Mouse (Mus musculus) spleen, adult 18-20 months (tissue): ENCODE results near the gene Fasn.
"Not testable (repeated sequence)": the region's sequence is repeated elsewhere in the genome, so short reads cannot be mapped to it uniquely, and the experiment has no call there.

Source experiments
- DNase-seq, 2 experiments: peaks; one replicate each; pipeline ENCODE4 v3.0.0; 2022; ENCODE audit warnings: mixed read lengths in 2 of 2

The Fasn gene

DNA sequence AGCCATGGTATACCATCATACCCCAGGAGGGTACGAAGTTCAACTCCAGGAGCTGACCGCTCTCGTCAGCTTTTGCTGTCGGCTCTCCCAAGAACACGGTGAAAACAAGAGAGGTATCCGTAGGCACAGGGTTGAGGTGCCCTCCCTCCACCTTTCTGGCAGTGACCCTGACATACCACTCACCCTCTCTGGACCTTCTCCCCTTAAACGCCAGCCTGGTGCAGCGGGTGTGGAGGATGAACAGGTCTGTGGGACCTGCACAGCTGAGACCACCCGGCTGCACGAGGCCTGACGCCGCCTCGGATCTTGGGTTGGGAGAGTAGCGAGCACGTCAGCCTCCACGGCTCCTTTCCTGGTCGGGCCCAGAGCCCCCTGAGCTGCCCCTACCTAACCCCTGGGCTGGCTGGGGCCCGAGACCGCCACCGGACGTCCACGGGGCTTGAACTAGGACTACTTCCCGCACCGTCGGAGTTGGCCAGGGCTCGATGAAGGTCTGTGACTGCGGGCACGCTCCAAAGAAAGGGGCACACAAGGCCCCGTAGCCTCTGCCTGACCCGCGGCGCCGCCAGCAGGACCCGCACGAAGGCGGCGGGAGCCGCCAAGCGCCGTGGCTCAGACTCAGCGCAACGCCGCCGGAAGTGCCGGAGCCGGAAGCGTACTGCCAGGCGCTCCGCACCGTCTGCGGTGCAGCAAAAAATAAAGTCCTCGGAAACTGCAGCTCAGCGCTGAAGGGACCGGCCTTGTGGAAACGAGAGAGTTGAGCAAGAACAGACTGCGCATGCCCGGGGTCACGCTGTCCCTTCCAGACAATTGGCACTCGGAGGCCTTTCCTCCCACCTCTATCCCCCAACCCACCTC is 28.4 kb downstream of the Fasn start, which contains the start of gene Dus1l:
Gene Dus1l (minus strand): TSS at position 648 of the 858 bp plus-strand sequence.
- peak; percentile 92 to 97 for DNase-seq

DNA sequence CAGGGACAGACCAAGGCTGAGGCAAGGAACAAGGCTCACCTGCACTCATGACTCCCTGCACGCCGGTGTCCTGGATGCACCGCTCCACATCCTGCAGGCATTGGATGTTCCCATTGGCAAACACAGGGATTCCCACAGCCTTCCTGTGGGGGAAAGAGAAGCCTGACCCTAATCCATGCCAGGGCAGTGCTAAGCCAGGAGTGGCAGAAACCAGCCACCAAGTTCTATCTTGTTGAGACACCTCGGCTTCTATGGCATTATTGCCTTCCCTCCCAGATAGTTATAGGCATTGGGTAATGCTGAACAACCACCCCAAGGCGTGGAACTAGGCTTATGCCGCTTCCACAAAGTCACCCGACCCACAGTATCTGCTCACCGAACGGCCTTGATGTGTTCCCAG is 31.7 kb downstream of the Fasn start:
- DNase-seq, result no peak

DNA sequence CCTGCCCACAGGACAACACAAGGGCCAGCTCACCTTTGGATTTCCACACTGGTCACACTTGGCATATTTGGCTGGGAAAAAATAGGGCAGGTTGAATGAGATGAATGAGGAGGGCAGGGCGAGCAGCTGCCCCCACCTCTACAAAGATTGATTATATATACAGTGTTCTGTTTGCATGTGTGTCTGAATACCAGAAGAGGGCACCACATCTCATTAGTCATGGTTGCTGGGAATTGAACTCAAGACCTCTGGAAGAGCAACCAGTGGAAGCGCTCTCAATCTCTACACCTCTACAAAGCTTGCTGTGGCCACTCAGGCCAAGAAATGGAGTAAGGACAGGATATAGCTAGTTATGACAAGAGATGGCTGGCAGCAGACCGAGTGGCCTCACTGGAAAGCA is 34.5 kb downstream of the Fasn start:
- DNase-seq, result no peak

DNA sequence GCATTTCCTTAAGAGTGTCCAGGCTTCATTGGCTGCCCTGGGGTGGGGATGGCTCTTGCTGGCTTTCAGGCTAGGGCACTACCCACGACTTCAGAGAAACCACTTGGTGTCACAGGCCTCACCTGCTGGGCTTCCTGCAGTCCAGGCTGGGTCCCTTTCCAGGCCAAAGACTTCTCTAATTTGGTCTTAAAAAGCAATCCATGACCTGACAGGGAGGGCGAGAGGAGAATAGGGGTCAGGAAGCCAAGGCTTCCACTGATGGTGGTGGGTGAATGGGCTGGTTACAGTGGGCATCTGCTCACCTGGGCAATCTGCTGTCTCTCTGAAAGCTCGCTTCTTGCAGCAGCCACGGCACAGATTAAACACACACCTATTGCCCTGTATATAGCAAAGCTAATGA is 35.0 kb downstream of the Fasn start:
- DNase-seq, result no peak

DNA sequence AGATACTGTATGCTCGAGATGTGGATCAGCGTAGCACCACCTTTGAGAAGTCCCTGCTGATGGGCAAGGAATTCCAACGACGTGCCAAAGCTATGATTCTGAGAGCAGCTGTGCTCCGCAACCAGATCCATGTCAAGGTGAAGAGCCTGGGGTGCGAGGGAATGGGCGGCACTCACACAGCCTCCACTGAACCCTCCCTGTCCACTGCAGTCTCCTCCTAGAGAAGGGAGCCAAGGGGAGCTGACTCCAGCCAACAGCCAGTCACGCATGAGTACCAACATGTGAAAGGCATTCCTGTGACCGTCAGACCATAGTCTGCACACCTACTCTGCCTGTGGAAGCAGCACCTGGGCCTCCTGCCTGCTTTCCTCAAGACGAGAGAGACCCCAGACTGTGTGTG is 35.9 kb downstream of the Fasn start:
- not testable (repeated sequence) for DNase-seq

DNA sequence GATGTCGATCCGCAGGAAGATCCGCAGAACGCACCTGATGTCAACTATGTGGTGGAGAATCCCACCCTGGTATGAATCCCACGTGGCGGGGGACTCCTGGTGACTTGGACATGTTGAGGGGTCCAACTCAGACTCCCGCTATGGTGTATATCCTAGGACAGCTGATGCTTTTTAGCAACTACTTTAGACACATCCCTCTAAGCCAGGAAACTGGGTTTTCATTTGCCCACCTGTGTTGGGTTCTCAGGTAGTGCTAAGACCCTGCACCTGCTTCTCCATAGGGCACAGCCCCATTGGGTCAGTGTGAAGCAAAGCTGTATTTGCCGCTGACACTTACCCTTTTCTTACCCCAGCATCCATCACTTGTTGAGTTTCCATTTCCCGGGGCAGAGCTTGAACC is 39.2 kb downstream of the Fasn start:
- DNase-seq, result no peak

DNA sequence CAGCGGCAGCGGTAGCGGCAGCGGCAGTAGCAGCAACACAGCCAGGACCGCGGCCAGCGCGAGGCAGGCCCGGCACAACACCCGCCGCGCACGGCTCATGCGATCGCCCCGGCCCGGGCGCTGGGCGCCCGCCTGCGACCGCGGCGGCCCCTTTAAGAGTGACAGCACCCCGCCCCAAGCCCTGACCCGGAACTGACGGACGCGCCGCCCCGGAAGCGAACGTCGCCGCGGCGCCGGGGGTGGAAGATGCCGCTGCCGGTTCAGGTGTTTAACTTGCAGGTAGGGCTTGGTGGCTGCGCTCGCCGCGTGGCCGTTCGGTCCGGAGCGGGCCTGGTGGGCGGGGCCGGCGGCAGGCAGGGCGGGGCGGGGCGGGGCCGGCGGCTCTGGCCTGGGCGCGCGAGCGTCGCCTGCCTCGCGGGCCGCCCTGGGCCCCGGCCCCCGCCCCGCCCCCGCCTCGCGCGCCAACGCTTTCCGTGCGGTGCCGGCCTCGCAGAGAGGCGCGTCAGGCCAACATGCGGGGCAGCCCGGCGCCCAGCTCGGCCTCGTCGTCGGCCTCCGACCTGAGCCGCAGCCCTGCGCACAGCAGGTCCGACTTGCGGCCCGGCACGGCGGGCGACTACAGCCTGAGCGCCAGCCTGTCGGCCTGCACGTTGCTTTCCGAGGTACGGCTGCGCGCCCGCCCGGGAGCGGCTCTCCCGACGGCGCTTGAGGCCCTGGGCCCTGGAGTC is 40.1 kb downstream of the Fasn start, which contains the start of the genes Rfng and Gps1:
Gene Rfng (minus strand): TSS at position 144 of the 728 bp plus-strand sequence.
Gene Gps1 (plus strand): TSS at position 209 of the 728 bp plus-strand sequence.
- DNase-seq, result peak; percentile 67 to 80

DNA sequence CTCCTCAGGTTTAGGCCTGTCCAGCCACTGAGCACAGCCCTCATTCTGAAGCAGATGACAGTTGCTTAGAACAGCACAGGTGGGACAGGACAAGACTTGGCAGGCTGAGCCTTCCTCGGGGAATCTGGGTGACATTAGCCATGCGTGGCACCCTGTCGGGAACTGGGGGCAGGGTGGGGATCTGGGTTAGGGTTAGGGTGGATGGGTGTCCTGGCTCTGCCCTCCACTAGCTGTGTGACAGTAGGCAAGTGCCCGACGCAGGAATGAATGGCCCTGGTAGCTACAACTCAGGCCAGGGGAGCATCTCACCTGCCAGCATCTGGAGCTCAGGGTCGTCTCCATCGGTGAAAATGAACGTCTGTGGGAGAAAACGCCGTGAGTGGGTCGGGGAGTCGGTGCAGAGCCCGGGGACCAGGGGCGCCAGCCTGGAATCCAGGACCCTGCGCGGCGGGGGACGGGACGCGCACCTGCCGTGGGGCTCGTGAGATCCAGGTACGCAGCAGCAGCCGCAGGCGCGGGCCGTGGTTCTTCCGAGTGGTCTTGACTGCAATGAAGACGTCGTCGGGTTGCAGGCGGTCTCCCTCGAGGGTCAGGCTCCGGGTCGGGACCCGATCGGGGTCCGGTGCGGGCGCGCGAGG is 40.8 kb downstream of the Fasn start:
- DNase-seq, result no peak

DNA sequence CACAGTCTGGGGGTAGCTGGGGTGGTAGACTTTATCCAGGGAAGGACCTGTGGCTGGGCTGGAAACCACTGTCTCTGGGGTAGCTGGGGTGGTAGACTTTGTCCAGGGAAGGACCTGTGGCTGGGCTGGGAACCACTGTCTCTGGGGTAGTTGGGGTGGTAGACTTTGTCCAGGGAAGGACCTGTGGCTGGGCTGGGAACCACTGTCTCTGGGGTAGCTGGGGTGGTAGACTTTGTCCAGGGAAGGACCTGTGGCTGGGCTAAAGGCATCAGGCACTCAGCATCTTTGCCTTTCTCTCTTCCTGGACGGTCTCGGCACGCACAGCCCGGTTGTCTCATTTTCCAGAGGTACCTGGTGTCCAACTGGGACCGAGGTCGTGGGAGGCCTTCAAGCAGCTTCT is 43.0 kb downstream of the Fasn start:
- not testable (repeated sequence) for DNase-seq

DNA sequence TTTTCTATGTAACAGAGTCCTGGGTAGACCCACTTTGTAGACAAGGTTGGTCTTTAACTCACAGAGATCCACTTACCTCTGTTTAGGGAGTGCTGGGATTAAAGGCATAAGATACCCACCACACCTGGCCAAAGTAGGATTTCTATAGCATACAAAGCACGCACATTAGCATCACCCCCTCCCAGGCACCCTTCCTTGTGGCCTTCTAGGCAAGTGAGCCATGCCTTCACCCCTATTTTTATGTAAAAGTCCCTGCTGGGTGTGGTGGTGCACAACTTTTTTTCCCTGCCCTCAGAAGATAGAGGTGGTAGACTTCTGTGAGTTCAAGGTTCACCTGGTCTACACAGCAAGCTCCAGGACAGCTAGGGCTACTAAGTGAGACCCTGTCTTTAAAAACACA is 44.5 kb downstream of the Fasn start:
- no peak for DNase-seq

DNA sequence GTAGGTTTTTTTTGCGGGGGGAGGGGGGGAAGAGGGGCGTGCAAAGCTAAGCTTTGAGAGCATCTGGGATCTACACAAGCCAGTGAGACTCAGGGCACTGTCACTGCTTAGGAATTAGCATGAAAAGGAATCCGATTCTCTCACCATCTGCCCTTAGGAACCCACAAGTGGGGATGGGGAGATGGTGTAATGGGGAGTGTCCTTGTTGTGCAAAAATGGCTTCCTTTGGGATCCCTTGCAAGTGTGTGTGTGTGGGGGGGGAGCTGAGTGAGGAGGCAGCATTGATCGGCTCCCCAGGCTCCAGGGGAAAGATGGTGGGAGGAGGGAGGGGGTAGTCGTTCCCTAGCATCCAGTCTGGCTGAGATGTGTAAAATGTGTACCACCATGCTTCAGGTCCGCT is 47.2 kb downstream of the Fasn start:
- no peak for DNase-seq

DNA sequence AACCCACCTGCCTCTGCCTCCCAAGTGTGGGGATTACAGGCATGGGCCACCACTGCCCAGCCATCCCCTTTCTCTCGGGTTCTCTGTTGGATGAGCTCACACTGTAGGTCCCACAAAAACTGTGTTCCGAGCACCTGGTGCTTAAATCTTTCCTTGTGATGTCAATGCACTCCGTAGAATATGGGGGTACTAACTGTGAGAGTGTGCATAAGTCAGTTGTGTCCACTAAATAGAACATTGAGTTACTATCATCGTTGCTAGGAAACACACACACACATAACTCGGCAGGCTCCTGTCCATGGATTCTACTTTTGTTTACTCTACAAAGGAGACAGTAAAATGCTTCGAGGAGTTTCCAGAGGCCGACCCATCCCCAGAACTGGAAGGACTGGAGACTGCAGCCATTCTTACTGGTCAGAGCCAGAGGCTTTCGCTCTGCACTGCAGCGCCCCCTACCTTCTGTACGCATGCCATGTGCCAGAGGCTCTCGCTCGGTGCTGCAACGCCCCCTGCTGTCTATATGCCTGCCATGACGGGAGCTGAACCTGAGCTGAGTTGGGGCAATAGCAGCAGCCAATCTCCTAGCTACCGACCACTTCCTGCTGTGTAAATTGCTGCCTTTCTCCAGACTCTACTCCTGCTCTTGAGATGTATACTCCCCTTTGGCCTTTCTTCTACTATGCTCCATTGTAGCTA is 48.4 kb downstream of the Fasn start:
- DNase-seq, result peak; percentile 80 to 93

DNA sequence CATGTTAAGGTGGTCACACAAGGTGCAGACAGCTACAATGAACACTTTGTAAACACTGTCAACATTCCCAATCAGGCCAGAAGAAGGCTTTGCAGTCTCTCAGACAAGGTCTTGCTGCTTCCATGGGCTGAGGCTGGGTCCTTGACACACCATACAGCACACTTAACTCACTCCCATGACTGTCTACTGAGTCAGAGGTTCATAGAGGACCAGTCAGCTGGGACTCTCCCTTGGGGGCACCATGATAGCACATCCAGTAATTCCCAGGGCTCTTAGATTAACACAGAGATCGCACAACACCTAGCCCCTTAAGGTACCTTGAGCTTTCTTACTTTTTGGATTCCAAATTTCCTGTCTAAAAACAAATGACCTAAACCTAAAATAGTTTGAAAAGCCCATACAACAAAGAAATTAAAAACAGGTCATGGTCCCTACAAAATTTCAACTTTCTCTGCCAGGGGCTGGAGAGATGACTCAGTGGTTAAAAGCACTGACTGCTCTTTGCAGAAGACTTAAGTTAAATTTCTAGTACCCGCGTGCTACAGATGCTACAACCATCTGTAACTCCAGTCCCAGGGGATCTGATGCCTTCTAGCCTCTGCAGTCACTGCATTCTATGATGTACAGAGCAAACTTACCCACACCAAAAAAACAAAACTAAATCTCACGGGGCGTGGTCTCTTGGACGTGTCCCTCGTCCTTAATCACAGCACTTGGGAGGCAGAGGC is 50.7 kb downstream of the Fasn start:
- no peak for DNase-seq

DNA sequence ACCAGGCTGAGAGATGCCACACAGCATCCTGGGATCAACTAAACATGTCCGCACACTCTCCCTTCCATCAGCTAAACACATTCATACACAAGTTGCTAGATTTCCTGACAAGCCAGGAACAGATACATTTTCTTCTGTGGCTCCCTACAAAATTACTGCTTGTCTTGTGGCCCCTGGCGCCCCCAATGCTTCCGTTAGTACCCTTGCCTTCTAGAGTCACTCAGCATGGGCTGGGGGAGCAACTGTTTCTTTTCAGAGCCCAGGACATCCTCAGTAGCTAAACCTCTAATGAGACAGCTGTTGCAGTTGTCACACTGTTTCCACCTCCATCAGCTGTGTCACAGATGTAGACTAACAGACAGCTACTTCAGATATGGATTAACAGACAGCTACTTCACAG is 51.6 kb downstream of the Fasn start:
- no peak for DNase-seq

DNA sequence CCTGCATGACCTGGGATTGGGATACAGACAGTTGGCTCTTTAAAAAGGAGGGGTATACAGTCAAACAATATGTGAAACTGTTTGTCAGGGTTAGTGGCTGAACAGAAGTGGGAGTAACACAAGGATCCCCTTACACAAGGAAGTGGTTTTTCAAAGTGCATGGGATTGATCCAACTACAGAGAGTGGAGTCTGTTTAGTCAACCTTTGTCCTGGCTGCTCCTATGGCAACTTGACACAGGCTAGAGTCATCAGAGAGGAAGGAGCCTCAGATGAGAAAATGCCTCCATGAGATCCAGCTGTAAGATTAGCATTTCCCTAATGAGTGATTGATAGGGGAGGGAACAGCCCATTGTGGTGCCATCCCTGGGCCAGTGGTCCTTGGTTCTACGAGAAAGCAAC is 56.1 kb downstream of the Fasn start:
- no peak for DNase-seq

DNA sequence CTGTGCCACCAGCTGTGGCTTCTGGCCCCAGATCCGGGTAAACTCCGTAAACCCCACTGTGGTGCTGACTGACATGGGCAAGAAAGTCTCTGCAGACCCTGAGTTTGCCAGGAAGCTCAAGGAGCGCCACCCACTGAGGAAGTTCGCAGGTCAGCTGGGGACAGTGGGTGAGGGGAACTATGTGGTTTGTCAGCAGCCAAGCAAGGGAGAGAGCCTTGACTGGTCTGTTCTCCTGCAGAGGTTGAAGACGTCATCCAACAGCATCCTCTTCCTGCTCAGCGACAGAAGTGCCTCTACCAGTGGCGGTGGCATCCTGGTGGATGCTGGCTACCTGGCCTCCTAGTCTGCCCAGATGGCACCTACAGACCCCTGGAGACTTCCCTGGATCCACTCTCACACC is 57.3 kb downstream of the Fasn start:
- not testable (repeated sequence) for DNase-seq

DNA sequence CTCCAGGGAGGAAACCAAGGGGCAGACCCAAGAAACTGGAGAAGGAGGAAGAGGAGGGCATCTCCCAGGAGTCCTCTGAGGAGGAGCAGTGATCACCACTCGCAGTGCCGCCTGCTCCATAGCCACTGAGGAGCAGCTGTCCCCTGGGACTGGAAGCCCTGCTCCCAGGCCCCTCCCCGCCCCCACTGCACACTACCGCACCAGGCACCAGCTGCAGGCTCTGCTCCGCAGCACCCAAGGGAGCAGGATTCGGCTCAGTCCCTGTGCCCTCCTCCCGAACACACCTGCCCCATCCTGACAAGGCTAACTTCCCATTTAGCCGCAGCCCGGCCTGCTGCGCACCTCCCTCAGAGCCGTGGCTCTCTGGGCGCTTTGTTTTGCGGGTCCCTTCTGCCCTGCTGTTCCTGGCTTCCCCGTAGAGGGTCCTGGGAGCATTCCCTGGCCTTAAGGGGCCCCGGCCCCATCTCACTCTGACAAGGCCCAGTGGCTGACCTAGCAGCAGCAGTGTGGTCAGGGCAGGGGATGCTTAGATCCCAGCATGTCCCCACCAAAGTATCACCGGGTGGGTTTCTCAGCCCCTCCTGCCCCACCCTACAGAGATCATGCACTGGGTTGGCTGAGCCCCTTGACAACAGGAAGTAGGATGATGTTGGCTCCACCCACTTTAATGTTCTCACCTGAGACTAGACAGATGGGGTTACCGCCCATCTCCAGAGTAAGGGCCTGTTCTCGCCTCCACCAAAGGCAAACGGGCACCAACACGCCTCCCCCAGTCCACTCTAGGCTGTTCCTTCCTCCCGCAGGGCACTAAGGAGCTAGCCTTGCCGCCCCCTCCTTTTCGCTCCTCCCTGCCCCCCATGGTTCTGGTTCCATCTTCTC is 61.0 kb downstream of the Fasn start:
- DNase-seq, result not testable (repeated sequence)

DNA sequence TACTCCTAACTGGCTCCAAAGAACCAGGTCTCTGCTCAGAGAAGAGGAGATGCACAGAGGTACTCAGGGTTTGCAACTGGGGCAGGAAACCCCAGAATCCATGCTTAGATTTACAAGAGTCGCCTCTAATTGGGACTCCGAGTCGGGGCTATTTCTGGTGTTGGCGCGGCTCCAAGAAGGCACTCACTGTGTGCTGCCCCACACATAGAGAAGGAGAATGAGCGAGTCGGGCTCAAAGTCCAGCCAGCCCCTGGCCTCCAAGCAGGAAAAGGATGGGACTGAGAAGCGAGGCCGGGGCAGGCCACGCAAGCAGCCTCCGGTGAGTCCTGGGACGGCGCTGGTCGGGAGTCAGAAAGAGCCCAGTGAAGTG is 61.7 kb downstream of the Fasn start, which contains the start of gene Hmga1b:
Gene Hmga1b (plus strand): TSS at position 123 of the 370 bp plus-strand sequence.
- not testable (repeated sequence) for DNase-seq

DNA sequence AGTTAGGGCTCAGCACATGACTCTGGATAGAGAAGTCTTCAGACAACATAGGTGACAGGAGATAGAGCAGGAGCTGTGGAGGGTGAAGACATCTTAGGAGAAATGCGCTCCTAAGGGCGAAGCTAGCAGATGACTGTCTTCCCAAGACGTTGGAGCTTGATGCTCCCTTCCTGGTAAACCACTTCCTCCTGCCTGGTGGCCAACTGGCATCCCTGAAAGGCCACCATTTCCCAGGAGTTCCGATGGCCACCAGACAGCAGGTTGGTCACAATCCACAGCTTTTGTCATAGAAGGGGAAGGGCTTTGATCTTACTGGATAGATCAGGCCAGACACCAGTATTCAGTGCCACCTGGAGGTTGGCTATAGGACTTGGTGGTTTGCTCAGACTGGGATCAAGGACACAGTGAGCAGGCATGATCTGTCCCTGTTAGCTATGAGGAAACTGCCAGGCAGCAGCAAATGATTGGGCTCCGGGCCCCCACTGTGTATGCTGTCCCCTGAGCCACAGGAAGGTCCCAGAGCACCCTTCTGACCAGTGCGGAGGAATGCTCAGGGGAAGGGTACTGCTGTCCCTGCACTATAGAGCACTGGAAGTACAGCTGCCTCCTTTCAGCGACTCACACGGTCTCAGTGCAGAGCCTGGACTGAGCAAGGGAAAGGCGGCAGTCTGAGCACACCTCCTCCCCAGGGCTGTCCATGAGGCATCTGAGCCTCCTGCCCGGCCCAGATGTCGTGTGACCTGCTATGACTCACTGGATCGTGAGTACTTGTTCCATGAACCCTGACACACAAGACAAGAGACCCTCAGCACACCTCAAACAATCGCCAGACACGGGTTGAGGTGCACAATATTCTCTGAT is 62.3 kb downstream of the Fasn start:
- no peak for DNase-seq

DNA sequence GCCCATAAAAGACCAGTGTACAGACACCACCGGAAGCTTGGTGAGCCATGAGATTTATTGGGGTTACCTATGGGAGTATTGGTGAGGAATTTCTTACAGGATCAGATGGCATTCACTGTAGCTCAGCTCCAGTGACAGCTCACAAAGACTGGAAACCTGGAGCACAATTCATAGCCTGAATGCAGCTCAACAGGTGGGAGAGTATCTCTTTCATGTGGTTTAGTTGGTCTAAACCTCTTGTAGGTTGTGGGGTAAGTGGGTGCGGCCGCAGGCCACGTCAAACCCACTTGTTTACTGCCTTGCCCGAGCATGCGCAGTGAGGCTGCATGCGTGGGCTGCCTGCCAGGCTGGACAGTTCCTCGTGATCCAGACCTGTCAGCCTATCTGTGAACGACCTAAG is 64.1 kb downstream of the Fasn start:
- no peak for DNase-seq
